In genomic region chr4:138339963-138340362, GRCm38 (mm10) we compare ENCODE assay signal across 8 mouse cellular contexts. TPM values are rescaled to one million over a fixed set of nuclear protein-coding genes. Genes with fewer than 3 reads are reported as not detected.
DNase-seq lines count a peak whose midpoint lies in the region; ATAC-seq lines count a peak whose summit lies in the region.

No protein-coding gene starts in this region.

- H3K9ac ChIP-seq in hindbrain, embryonic 11.5 days (ENCODE audit: low read depth, low read length) = no peak overlapping the region
- H3K9ac ChIP-seq in hindbrain, embryonic 13.5 days = no peak overlapping the region

- no peak for ATAC-seq in hindbrain, embryonic 11.5 days (ENCODE audit: low FRiP score)
- no peak for ATAC-seq in hindbrain, embryonic 13.5 days (ENCODE audit: low FRiP score)
- no peak; the same call in 1 of the 2 replicates for ATAC-seq in frontal cortex, adult (ENCODE audit: low TSS enrichment)

- H3K4me1 ChIP-seq in hindbrain, embryonic 11.5 days (replicated peaks; ENCODE audit: control insufficient read depth, insufficient read depth, low read length) = no peaks in the 10 kb centered on the region
- H3K4me1 ChIP-seq in hindbrain, embryonic 13.5 days (replicated peaks) = peaks cover 4% of the 10 kb centered on the region; the same call in 1 of the 2 replicates

- WGBS in hindbrain, embryonic 11.5 days = 42% methylated on average over 4 of the region's 4 CpGs
- 34% methylated on average over 4 of the region's 4 CpGs for whole genome bisulfite sequencing in hindbrain, embryonic 13.5 days

- peak; percentile 61 for DNase-seq in hindbrain, embryonic 11.5 days (ENCODE audit: low spot score)
- DNase-seq in urinary bladder, postnatal 14 days (ENCODE audit: low spot score) = peak; percentile 39
- DNase-seq in urinary bladder, postnatal 36 days (ENCODE audit: low spot score in 2 of 2) = no peak
- DNase-seq in cerebellum, postnatal 14 days = peak; percentile 75 to 90
- peak; percentile 48 to 50 for DNase-seq in layer of hippocampus, postnatal 14 days (ENCODE audit: low spot score in 2 of 2)
- DNase-seq in thymus, postnatal 0 days (ENCODE audit: low spot score) = peak; percentile 39

- no peaks in the 10 kb centered on the region for H3K36me3 ChIP-seq in hindbrain, embryonic 11.5 days (ENCODE audit: control insufficient read depth, insufficient read depth, low read length)
- H3K36me3 ChIP-seq in hindbrain, embryonic 13.5 days = no peaks in the 10 kb centered on the region

- no peaks in the 10 kb centered on the region for H3K27me3 ChIP-seq in hindbrain, embryonic 11.5 days (ENCODE audit: control insufficient read depth, insufficient read depth, low read length)
- H3K27me3 ChIP-seq in hindbrain, embryonic 13.5 days = no peaks in the 10 kb centered on the region

- H3K27ac ChIP-seq in hindbrain, embryonic 11.5 days (ENCODE audit: low read depth, low read length) = no peak overlapping the region
- H3K27ac ChIP-seq in hindbrain, embryonic 13.5 days = no peak overlapping the region

- no peak overlapping the region for H3K4me2 ChIP-seq in hindbrain, embryonic 11.5 days (replicated peaks; ENCODE audit: low read depth, low read length)
- H3K4me2 ChIP-seq in hindbrain, embryonic 13.5 days = no peak overlapping the region

- no peak overlapping the region for H3K4me3 ChIP-seq in hindbrain, embryonic 11.5 days (ENCODE audit: low read depth, low read length)
- no peak overlapping the region for H3K4me3 ChIP-seq in hindbrain, embryonic 13.5 days

- no peaks in the 10 kb centered on the region for H3K9me3 ChIP-seq in hindbrain, embryonic 11.5 days (ENCODE audit: control insufficient read depth, low read length)
- H3K9me3 ChIP-seq in hindbrain, embryonic 13.5 days = no peaks in the 10 kb centered on the region

RNA-seq across cellular contexts. Expression of gene Pink1, which starts 13.9 kb away (rescaled TPM):
- 19.9 and 24.5 TPM in 2 replicates for polyA plus RNA-seq in hindbrain, embryonic 11.5 days (2014; fragmentation: Nextera tagmentation; extraction: Ambion mirVana)
- polyA plus RNA-seq in hindbrain, embryonic 13.5 days (2015; fragmentation: Nextera tagmentation; extraction: Ambion mirVana) = 91.0 and 93.8 TPM in 2 replicates
- total RNA-seq in layer of hippocampus, postnatal 14 days (2021) = 100 to 1,000 TPM; 162 to 169 TPM
- polyA plus RNA-seq in thymus, postnatal 0 days (2015; fragmentation: Nextera tagmentation; extraction: Ambion mirVana) = 74.3 and 98.4 TPM in 2 replicates

RNA-seq across cellular contexts. Expression of gene Cda, which starts 27.8 kb away (rescaled TPM):
- 3.0 and 3.9 TPM in 2 replicates for polyA plus RNA-seq in hindbrain, embryonic 11.5 days (2014; fragmentation: Nextera tagmentation; extraction: Ambion mirVana)
- 4.0 and 4.1 TPM in 2 replicates for polyA plus RNA-seq in hindbrain, embryonic 13.5 days (2015; fragmentation: Nextera tagmentation; extraction: Ambion mirVana)
- total RNA-seq in layer of hippocampus, postnatal 14 days (2021) = 1 to 10 TPM; 1.2 to 2.9 TPM
- polyA plus RNA-seq in thymus, postnatal 0 days (2015; fragmentation: Nextera tagmentation; extraction: Ambion mirVana) = 0.36 and 0.55 TPM in 2 replicates

RNA-seq across cellular contexts. Expression of gene Ddost, which starts 35.4 kb away (rescaled TPM):
- polyA plus RNA-seq in hindbrain, embryonic 11.5 days (2014; fragmentation: Nextera tagmentation; extraction: Ambion mirVana) = 214 and 227 TPM in 2 replicates
- 208 and 213 TPM in 2 replicates for polyA plus RNA-seq in hindbrain, embryonic 13.5 days (2015; fragmentation: Nextera tagmentation; extraction: Ambion mirVana)
- total RNA-seq in layer of hippocampus, postnatal 14 days (2021) = 100 to 1,000 TPM in 1 of 2 experiments, 10 to 100 TPM in 1; 96.5 to 102 TPM
- 196 and 200 TPM in 2 replicates for polyA plus RNA-seq in thymus, postnatal 0 days (2015; fragmentation: Nextera tagmentation; extraction: Ambion mirVana)

RNA-seq across cellular contexts. Expression of gene Fam43b, which starts 56.4 kb away (rescaled TPM):
- 0.11 TPM in 1 of 2 replicates, not detected in the other for polyA plus RNA-seq in hindbrain, embryonic 11.5 days (2014; fragmentation: Nextera tagmentation; extraction: Ambion mirVana)
- 3.0 and 3.5 TPM in 2 replicates for polyA plus RNA-seq in hindbrain, embryonic 13.5 days (2015; fragmentation: Nextera tagmentation; extraction: Ambion mirVana)
- 10 to 100 TPM; 24.2 to 24.3 TPM for total RNA-seq in layer of hippocampus, postnatal 14 days (2021)
- 0.14 and 0.26 TPM in 2 replicates for polyA plus RNA-seq in thymus, postnatal 0 days (2015; fragmentation: Nextera tagmentation; extraction: Ambion mirVana)

Comparison
In these comparisons a context has a peak if more than half of its experiments do, and no peak if none do; other contexts are left out.
1. DNase-seq: peak in hindbrain, embryonic 11.5 days (single experiment), urinary bladder, postnatal 14 days (single experiment), cerebellum, postnatal 14 days (2 of 2), layer of hippocampus, postnatal 14 days (2 of 2) and thymus, postnatal 0 days (single experiment); none in urinary bladder, postnatal 36 days (0 of 2).